Mouse (Mus musculus) embryonic facial prominence, embryonic 15.5 days (tissue): ENCODE results near the gene Cltb. TPM values are rescaled to one million over a fixed set of nuclear protein-coding genes. Genes with fewer than 3 reads are reported as not detected.

Source experiments
- ATAC-seq: fragments of 200-750 bp; cut with Nextera tagmentation; 2 replicates; pipeline ENCODE4 v1.8.0; 2017; ENCODE audit warnings: low read depth, moderate TSS enrichment; ENCODE audit not compliant: insufficient number of reproducible peaks, low FRiP score, low TSS enrichment
- H3K27ac ChIP-seq: fragments of 300-500 bp; sonication (generic); replicated peaks from 2 replicates; pipeline ENCODE4 v1.5.1; 2015; ENCODE audit warnings: mild to moderate bottlenecking, inconsistent platforms
- H3K27me3 ChIP-seq: fragments of 300-500 bp; sonication (generic); 2 replicates; pipeline ENCODE4 v1.6.1; 2015; ENCODE audit warnings: inconsistent platforms
- H3K36me3 ChIP-seq: fragments of 300-500 bp; sonication (generic); 2 replicates; pipeline ENCODE4 v1.6.1; 2015; ENCODE audit warnings: mild to moderate bottlenecking, inconsistent platforms
- H3K4me1 ChIP-seq: fragments of 300-500 bp; sonication (generic); 2 replicates; pipeline ENCODE4 v1.6.1; 2015; ENCODE audit warnings: inconsistent platforms
- H3K4me2 ChIP-seq: fragments of 300-500 bp; sonication (generic); replicated peaks from 2 replicates; pipeline ENCODE4 v1.6.1; 2015; ENCODE audit warnings: mild to moderate bottlenecking, inconsistent platforms
- H3K4me3 ChIP-seq: fragments of 300-500 bp; sonication (generic); replicated peaks from 2 replicates; pipeline ENCODE4 v1.5.1; 2015; ENCODE audit warnings: mild to moderate bottlenecking, inconsistent platforms
- H3K9ac ChIP-seq: fragments of 300-500 bp; sonication (generic); 2 replicates; pipeline ENCODE4 v1.6.1; 2015; ENCODE audit warnings: inconsistent platforms
- H3K9me3 ChIP-seq: fragments of 300-500 bp; sonication (generic); replicated peaks from 2 replicates; pipeline ENCODE4 v1.6.1; 2016; ENCODE audit warnings: inconsistent platforms
- WGBS: fragments of 180-500 bp; shearing (Covaris S2); methylation state at CpG from one replicate; pipeline ENCODE4 v1.1.7; 2015; 5-methylcytosine and 5-hydroxymethylcytosine counted together
- polyA plus RNA-seq: library from polyadenylated mRNA; unstranded; fragments of >200 nt; fragmentation: Nextera tagmentation; extraction: Ambion mirVana; gene quantifications from 2 replicates; pipeline ENCODE4 v1.2.1, GENCODE M21; 2015

Cltb gene
- polyA plus RNA-seq, 1 experiment from 2014 or later = 79.3 TPM

GRCm38 (mm10) chr13:54575489-54575888 is 35.7 kb downstream of the Cltb start:
- WGBS = 2% methylated on average over 19 of the region's 19 CpGs
- Histone ChIP-seq H3K4me3 (peak overlapping the region; percentile 93), H3K27me3 (no peaks in the 10 kb centered on the region; the same call in 1 of the 2 replicates), H3K4me1 (peaks cover 23% of the 10 kb centered on the region), H3K9me3 (no peaks in the 10 kb centered on the region), H3K4me2 (peak overlapping the region; percentile 71), H3K36me3 (peaks cover 38% of the 10 kb centered on the region), H3K27ac (peak overlapping the region; percentile 79), H3K9ac (peak overlapping the region; percentile 86)
- no peak for ATAC-seq

GRCm38 (mm10) chr13:54574854-54575481 is 36.2 kb downstream of the Cltb start, which contains the start of gene Arl10:
Gene Arl10 (plus strand): TSS chr13:54575015.
- Histone ChIP-seq H3K9ac (peak within 1 kb of the TSS; percentile 86), H3K4me3 (peak within 1 kb of the TSS; percentile 93), H3K27me3 (no peaks in the 10 kb centered on the region; the same call in 1 of the 2 replicates), H3K9me3 (no peaks in the 10 kb centered on the region), H3K27ac (peak within 1 kb of the TSS; percentile 79), H3K4me2 (peak within 1 kb of the TSS; percentile 71), H3K36me3 (peaks cover 34% of the 10 kb centered on the region), H3K4me1 (peaks cover 23% of the 10 kb centered on the region)
- ATAC-seq = peak; percentile 88
- WGBS = under 1% methylated on average over 55 of the region's 55 CpGs

DNA sequence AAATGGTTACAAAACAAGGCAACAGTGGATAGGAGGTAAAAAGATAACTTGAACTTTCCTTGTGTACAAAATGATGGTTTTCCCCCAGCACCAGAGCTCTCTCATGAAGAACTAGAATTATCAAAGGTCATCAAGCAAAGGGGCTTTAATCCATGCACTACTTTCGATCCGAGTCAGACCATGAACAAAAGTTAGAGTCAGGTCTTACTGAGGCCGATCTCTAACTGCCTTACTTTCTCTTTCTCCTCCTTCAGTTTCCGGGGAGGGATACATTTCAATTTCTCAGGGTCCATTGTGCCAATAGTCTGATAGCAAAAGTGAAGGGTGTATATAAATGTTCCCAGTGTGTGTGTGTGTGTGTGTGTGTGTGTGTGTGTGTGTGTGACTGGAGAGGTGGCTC is 38.5 kb downstream of the Cltb start:
- no peak overlapping the region for H3K4me2 ChIP-seq
- H3K36me3 ChIP-seq = peaks cover 13% of the 10 kb centered on the region
- WGBS = 79% methylated on average over 4 of the region's 4 CpGs
- no peak overlapping the region for H3K4me3 ChIP-seq
- H3K27me3 ChIP-seq = no peaks in the 10 kb centered on the region; the same call in 1 of the 2 replicates
- H3K9me3 ChIP-seq = no peaks in the 10 kb centered on the region
- H3K9ac ChIP-seq = no peak overlapping the region
- no peak overlapping the region for H3K27ac ChIP-seq
- H3K4me1 ChIP-seq = peaks cover 23% of the 10 kb centered on the region
- ATAC-seq = no peak

- H3K27me3 ChIP-seq = no peaks in the 10 kb centered on the region; the same call in 1 of the 2 replicates
- 41% methylated on average over 2 of the region's 2 CpGs for WGBS
- no peak overlapping the region for H3K27ac ChIP-seq
- H3K9ac ChIP-seq = no peak overlapping the region
- peaks cover 19% of the 10 kb centered on the region for H3K4me1 ChIP-seq
- no peak for ATAC-seq
- no peak overlapping the region for H3K4me2 ChIP-seq
- no peak overlapping the region for H3K4me3 ChIP-seq
- peaks cover 4% of the 10 kb centered on the region; the same call in 1 of the 2 replicates for H3K36me3 ChIP-seq
- no peaks in the 10 kb centered on the region for H3K9me3 ChIP-seq
Observed at GRCm38 (mm10) chr13:54571637-54572036, 39.5 kb downstream of the Cltb start.

DNA sequence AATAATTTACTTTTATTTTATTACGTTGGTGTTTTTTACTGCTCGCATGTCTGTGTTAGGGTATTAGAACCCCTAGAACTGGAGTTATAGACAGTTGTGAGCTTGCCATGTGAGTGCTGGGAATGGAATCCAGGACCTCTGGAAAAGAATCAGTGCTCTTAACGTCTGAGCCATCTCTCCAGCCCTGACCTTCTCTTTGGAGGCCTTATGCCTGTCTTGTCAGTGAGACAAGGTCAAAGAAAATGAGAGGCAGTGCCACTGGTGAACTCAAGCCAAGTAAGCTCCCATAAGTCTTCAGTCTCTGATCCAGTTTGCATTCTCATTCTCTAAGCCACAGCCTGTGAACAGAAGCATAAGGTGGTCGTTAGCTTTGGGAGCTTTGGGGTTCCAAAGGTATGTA is 40.4 kb downstream of the Cltb start:
- Histone ChIP-seq H3K27ac (no peak overlapping the region), H3K36me3 (no peaks in the 10 kb centered on the region), H3K4me3 (no peak overlapping the region), H3K4me2 (no peak overlapping the region), H3K9me3 (no peaks in the 10 kb centered on the region), H3K9ac (no peak overlapping the region), H3K27me3 (no peaks in the 10 kb centered on the region; the same call in 1 of the 2 replicates), H3K4me1 (peaks cover 10% of the 10 kb centered on the region)
- 71% methylated on average over 4 of the region's 4 CpGs for WGBS
- ATAC-seq = no peak

- Histone ChIP-seq H3K4me1 (peaks cover 3% of the 10 kb centered on the region), H3K27ac (no peak overlapping the region), H3K9me3 (no peaks in the 10 kb centered on the region), H3K9ac (no peak overlapping the region), H3K36me3 (no peaks in the 10 kb centered on the region), H3K27me3 (no peaks in the 10 kb centered on the region; the same call in 1 of the 2 replicates), H3K4me2 (no peak overlapping the region), H3K4me3 (no peak overlapping the region)
- ATAC-seq = no peak
- WGBS = 35% methylated on average over 1 of the region's 1 CpGs
Observed at GRCm38 (mm10) chr13:54569282-54569681, 41.9 kb downstream of the Cltb start.

DNA sequence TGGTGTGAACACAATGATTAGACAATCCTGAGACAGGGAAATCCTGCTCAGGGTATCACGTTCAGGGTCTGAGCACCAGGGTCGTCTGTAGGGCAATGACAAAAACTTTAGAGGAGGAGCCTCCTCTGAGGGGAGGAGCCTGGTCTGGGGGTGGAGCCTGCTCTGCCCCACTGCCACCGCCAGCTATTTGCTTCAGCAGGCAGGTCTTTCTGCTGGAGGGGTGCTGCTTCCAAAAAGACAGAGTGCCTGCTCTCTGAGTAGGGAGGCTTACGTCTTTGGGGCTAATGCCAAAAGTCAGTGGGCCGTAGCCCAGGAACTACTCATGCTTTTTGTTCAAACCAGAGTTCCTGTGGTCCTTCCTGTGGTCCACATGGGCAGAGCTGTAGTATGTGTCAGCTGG is 42.8 kb downstream of the Cltb start:
- ATAC-seq = no peak
- WGBS = 44% methylated on average over 5 of the region's 5 CpGs
- Histone ChIP-seq H3K4me2 (no peak overlapping the region), H3K4me3 (no peak overlapping the region), H3K4me1 (peaks cover 9% of the 10 kb centered on the region), H3K9ac (no peak overlapping the region), H3K9me3 (no peaks in the 10 kb centered on the region), H3K27me3 (no peaks in the 10 kb centered on the region; the same call in 1 of the 2 replicates), H3K27ac (no peak overlapping the region), H3K36me3 (no peaks in the 10 kb centered on the region)

DNA sequence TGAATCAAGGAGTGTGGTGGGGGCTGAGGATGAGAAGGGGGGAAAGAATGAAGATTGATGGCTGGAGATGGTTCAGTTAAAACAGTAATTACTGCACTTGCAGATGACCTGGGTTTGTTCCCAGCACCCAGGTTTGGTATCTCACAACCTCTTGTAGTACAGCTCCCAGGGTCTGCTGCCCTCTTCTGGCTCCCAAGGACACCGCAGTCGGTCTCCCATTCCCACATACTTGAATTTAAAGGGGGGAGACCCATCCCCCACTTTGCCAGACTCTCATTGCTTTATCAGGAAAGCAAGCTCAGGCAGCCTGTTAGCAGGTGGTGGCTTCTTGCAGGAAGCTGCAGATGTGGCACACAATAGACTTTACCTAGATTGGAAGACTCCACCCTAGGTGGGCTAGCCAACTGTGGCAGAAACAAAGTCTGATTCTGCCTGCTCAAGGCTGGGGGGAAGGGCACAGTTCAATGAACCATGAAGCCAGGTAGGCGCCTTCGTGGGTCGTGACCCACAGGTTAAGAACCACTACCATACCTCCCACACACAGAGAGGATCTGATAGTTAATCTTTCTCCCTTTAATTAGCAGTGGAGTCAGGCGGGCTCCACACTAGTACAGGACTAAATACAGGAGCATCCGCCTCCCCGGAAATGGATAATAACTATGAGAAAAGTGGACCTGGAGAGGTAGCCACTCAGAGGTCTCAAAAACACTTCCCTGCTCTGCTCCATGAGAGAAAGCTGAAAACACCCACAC is 45.4 kb downstream of the Cltb start:
- peak; percentile 47 for ATAC-seq
- WGBS = 36% methylated on average over 8 of the region's 8 CpGs
- peak overlapping the region; percentile 97 for H3K4me3 ChIP-seq
- H3K9me3 ChIP-seq = no peaks in the 10 kb centered on the region
- H3K27me3 ChIP-seq = no peaks in the 10 kb centered on the region; the same call in 1 of the 2 replicates
- peaks cover 13% of the 10 kb centered on the region for H3K36me3 ChIP-seq
- peak overlapping the region; percentile 82 for H3K4me2 ChIP-seq
- peaks cover 9% of the 10 kb centered on the region for H3K4me1 ChIP-seq
- H3K9ac ChIP-seq = no peak overlapping the region
- H3K27ac ChIP-seq = peak overlapping the region; percentile 59; the same call in 1 of the 2 replicates

GRCm38 (mm10) chr13:54565201-54565581 is 46.0 kb downstream of the Cltb start, which contains the start of gene 4833439L19Rik:
Gene 4833439L19Rik (minus strand): TSS chr13:54565435.
- WGBS = under 1% methylated on average over 27 of the region's 27 CpGs
- peaks cover 19% of the 10 kb centered on the region for H3K36me3 ChIP-seq
- peak within 1 kb of the TSS; percentile 73 for H3K27ac ChIP-seq
- no peaks in the 10 kb centered on the region for H3K9me3 ChIP-seq
- no peaks in the 10 kb centered on the region for H3K27me3 ChIP-seq
- peak within 1 kb of the TSS; percentile 93 for H3K9ac ChIP-seq
- ATAC-seq = peak; percentile 93
- peaks cover 9% of the 10 kb centered on the region for H3K4me1 ChIP-seq
- H3K4me2 ChIP-seq = peak within 1 kb of the TSS; percentile 82
- peak within 1 kb of the TSS; percentile 97 for H3K4me3 ChIP-seq

GRCm38 (mm10) chr13:54564232-54565200 is 46.6 kb downstream of the Cltb start:
- peaks cover 26% of the 10 kb centered on the region for H3K36me3 ChIP-seq
- WGBS = 13% methylated on average over 36 of the region's 45 CpGs
- H3K27ac ChIP-seq = peak overlapping the region; percentile 73
- peaks cover 9% of the 10 kb centered on the region for H3K4me1 ChIP-seq
- H3K4me3 ChIP-seq = peak overlapping the region; percentile 97
- peak; percentile 17 for ATAC-seq
- H3K9ac ChIP-seq = peak overlapping the region; percentile 93
- H3K4me2 ChIP-seq = peak overlapping the region; percentile 82
- H3K27me3 ChIP-seq = no peaks in the 10 kb centered on the region
- no peaks in the 10 kb centered on the region for H3K9me3 ChIP-seq
